Mouse (Mus musculus) liver, embryonic 11.5 days (tissue): Measurements from ENCODE around the gene Dpysl5. TPM values are rescaled to one million over a fixed set of nuclear protein-coding genes. Genes with fewer than 3 reads are reported as not detected.
"Not testable (repeated sequence)": the region's sequence is repeated elsewhere in the genome, so short reads cannot be mapped to it uniquely, and the experiment has no call there.

Experiments used
- ATAC-seq: fragments of 200-750 bp; cut with Nextera tagmentation; replicated peaks from 2 replicates; pipeline ENCODE4 v1.8.0; 2017; ENCODE audit warnings: moderate number of reproducible peaks, mild to moderate bottlenecking, moderate TSS enrichment, moderate library complexity; ENCODE audit not compliant: low FRiP score
- DNase-seq: peaks from one replicate; pipeline ENCODE4 v3.0.0-alpha.2; 2017; ENCODE audit warnings: low spot score
- H3K27ac ChIP-seq: fragments of 300-500 bp; sonication (generic); 2 replicates; pipeline ENCODE4 v1.5.1; 2014; ENCODE audit warnings: mild to moderate bottlenecking, low read depth, low read length, control low read depth
- H3K27me3 ChIP-seq: fragments of 300-500 bp; sonication (generic); replicated peaks from 2 replicates; pipeline ENCODE4 v1.6.1; 2014; ENCODE audit warnings: low read length, mixed read lengths; ENCODE audit not compliant: control insufficient read depth, insufficient read depth
- H3K36me3 ChIP-seq: fragments of 300-500 bp; sonication (generic); 2 replicates; pipeline ENCODE4 v1.6.1; 2014; ENCODE audit warnings: mild to moderate bottlenecking, low read length, moderate library complexity, mixed read lengths; ENCODE audit not compliant: control insufficient read depth, insufficient read depth
- H3K4me1 ChIP-seq: fragments of 300-500 bp; sonication (generic); replicated peaks from 2 replicates; pipeline ENCODE4 v1.6.1; 2014; ENCODE audit warnings: low read length, mixed read lengths; ENCODE audit not compliant: control insufficient read depth, insufficient read depth
- H3K4me2 ChIP-seq: fragments of 300-500 bp; sonication (generic); 2 replicates; pipeline ENCODE4 v1.6.1; 2014; ENCODE audit warnings: mild to moderate bottlenecking, control low read depth, moderate library complexity
- H3K4me3 ChIP-seq: fragments of 300-500 bp; sonication (generic); 2 replicates; pipeline ENCODE4 v1.5.1; 2014; ENCODE audit warnings: low read depth, low read length, control low read depth
- H3K9ac ChIP-seq: fragments of 300-500 bp; sonication (generic); 2 replicates; pipeline ENCODE4 v1.6.1; 2014; ENCODE audit warnings: low read depth, low read length, control low read depth
- H3K9me3 ChIP-seq: fragments of 300-500 bp; sonication (generic); 2 replicates; pipeline ENCODE4 v1.6.1; 2016; ENCODE audit warnings: low read length, inconsistent platforms, mixed read lengths; ENCODE audit not compliant: control insufficient read depth
- WGBS: fragments of 180-500 bp; shearing (Covaris S2); extraction: QIAGEN DNeasy Blood & Tissue Kit; methylation state at CpG from one replicate; pipeline ENCODE4 v1.1.7; 2014; 5-methylcytosine and 5-hydroxymethylcytosine counted together
- polyA plus RNA-seq: library from polyadenylated mRNA; unstranded; fragments of >200 nt; fragmentation: Nextera tagmentation; extraction: Ambion mirVana; gene quantifications from 2 replicates; pipeline ENCODE4 v1.2.1, GENCODE M21; 2014

Gene Dpysl5
- polyA plus RNA-seq, 1 experiment from 2014 or later, result 1.6 TPM

GRCm38 (mm10) chr5:30670091-30670490 lies 41.3 kb upstream of the Dpysl5 start:
- Histone ChIP-seq H3K27ac (no peak overlapping the region), H3K36me3 (peaks cover 54% of the 10 kb centered on the region), H3K4me3 (no peak overlapping the region), H3K9ac (no peak overlapping the region), H3K27me3 (no peaks in the 10 kb centered on the region), H3K4me1 (peaks cover 17% of the 10 kb centered on the region), H3K4me2 (no peak overlapping the region; the same call in 1 of the 2 replicates), H3K9me3 (no peaks in the 10 kb centered on the region)
- ATAC-seq (no peak), DNase-seq (no peak)
- WGBS, result 76% methylated on average over 7 of the region's 7 CpGs

GRCm38 (mm10) chr5:30674001-30674400 lies 37.4 kb upstream of the Dpysl5 start:
- Histone ChIP-seq H3K4me1 (peaks cover 6% of the 10 kb centered on the region), H3K4me2 (peak overlapping the region; percentile 27), H3K9me3 (no peaks in the 10 kb centered on the region), H3K36me3 (peaks cover 50% of the 10 kb centered on the region), H3K4me3 (no peak overlapping the region), H3K9ac (no peak overlapping the region), H3K27ac (no peak overlapping the region), H3K27me3 (no peaks in the 10 kb centered on the region)
- ATAC-seq (no peak), DNase-seq (no peak)
- WGBS, result 78% methylated on average over 7 of the region's 7 CpGs

GRCm38 (mm10) chr5:30676800-30677199 lies 34.6 kb upstream of the Dpysl5 start:
- no peaks in the 10 kb centered on the region for H3K9me3 ChIP-seq

GRCm38 (mm10) chr5:30678069-30678468 lies 33.3 kb upstream of the Dpysl5 start:
- peaks cover 19% of the 10 kb centered on the region for H3K36me3 ChIP-seq
- H3K4me1 ChIP-seq, H3K27me3 ChIP-seq, H3K27ac ChIP-seq, DNase-seq, H3K4me3 ChIP-seq, ATAC-seq, H3K4me2 ChIP-seq, H3K9ac ChIP-seq, H3K9me3 ChIP-seq: not testable (repeated sequence)
- 82% methylated on average over 3 of the region's 3 CpGs for WGBS

More at GRCm38 (mm10) chr5:30676800-30677199, 34.6 kb upstream of the Dpysl5 start:
- peaks cover 31% of the 10 kb centered on the region for H3K36me3 ChIP-seq
- DNase-seq, result no peak
- no peak overlapping the region for H3K9ac ChIP-seq
- peak overlapping the region; percentile 30; the same call in 1 of the 2 replicates for H3K27ac ChIP-seq
- WGBS, result 89% methylated on average over 7 of the region's 7 CpGs
- H3K4me2 ChIP-seq, result no peak overlapping the region
- no peaks in the 10 kb centered on the region for H3K27me3 ChIP-seq
- no peak for ATAC-seq
- H3K4me1 ChIP-seq, result no peaks in the 10 kb centered on the region
- no peak overlapping the region for H3K4me3 ChIP-seq

GRCm38 (mm10) chr5:30678722-30679296 lies 32.6 kb upstream of the Dpysl5 start:
- H3K27ac ChIP-seq, result no peak overlapping the region
- no peaks in the 10 kb centered on the region for H3K27me3 ChIP-seq
- 95% methylated on average over 4 of the region's 4 CpGs for WGBS

GRCm38 (mm10) chr5:30679593-30679992 lies 31.8 kb upstream of the Dpysl5 start:
- ATAC-seq, result no peak

More at GRCm38 (mm10) chr5:30678722-30679296, 32.6 kb upstream of the Dpysl5 start:
- Histone ChIP-seq H3K4me1 (no peaks in the 10 kb centered on the region), H3K4me2 (no peak overlapping the region), H3K9ac (no peak overlapping the region), H3K36me3 (peaks cover 13% of the 10 kb centered on the region), H3K9me3 (no peaks in the 10 kb centered on the region), H3K4me3 (no peak overlapping the region)
- DNase-seq, result no peak
- no peak for ATAC-seq

GRCm38 (mm10) chr5:30681970-30682369 lies 29.4 kb upstream of the Dpysl5 start:
- WGBS, result 85% methylated on average over 5 of the region's 5 CpGs
- Histone ChIP-seq H3K4me1 (no peaks in the 10 kb centered on the region), H3K27me3 (no peaks in the 10 kb centered on the region), H3K36me3 (no peaks in the 10 kb centered on the region), H3K9me3 (no peaks in the 10 kb centered on the region), H3K9ac (no peak overlapping the region), H3K27ac (no peak overlapping the region), H3K4me2 (no peak overlapping the region), H3K4me3 (no peak overlapping the region)
- DNase-seq, result no peak
- ATAC-seq, result no peak

More at GRCm38 (mm10) chr5:30679593-30679992, 31.8 kb upstream of the Dpysl5 start:
- Histone ChIP-seq H3K4me2 (no peak overlapping the region), H3K36me3 (peaks cover 8% of the 10 kb centered on the region), H3K4me3 (no peak overlapping the region), H3K9ac (no peak overlapping the region), H3K4me1 (no peaks in the 10 kb centered on the region), H3K9me3 (no peaks in the 10 kb centered on the region), H3K27ac (no peak overlapping the region), H3K27me3 (no peaks in the 10 kb centered on the region)
- DNase-seq, result no peak
- WGBS, result 66% methylated on average over 5 of the region's 5 CpGs

- Histone ChIP-seq H3K4me1 (no peaks in the 10 kb centered on the region), H3K4me2 (no peak overlapping the region), H3K9ac (no peak overlapping the region), H3K27me3 (no peaks in the 10 kb centered on the region; the same call in 1 of the 2 replicates), H3K36me3 (no peaks in the 10 kb centered on the region), H3K9me3 (no peaks in the 10 kb centered on the region), H3K4me3 (no peak overlapping the region), H3K27ac (no peak overlapping the region)
- ATAC-seq, result no peak
- no peak for DNase-seq
Observed at GRCm38 (mm10) chr5:30682967-30683600, 28.3 kb upstream of the Dpysl5 start.

- no peaks in the 10 kb centered on the region for H3K9me3 ChIP-seq
- no peak overlapping the region for H3K27ac ChIP-seq
- H3K36me3 ChIP-seq, result no peaks in the 10 kb centered on the region
- H3K4me3 ChIP-seq, result no peak overlapping the region
- H3K27me3 ChIP-seq, result no peaks in the 10 kb centered on the region; the same call in 1 of the 2 replicates
- H3K9ac ChIP-seq, result no peak overlapping the region
- no peaks in the 10 kb centered on the region for H3K4me1 ChIP-seq
- DNase-seq (no peak), ATAC-seq (no peak)
- WGBS, result 74% methylated on average over 3 of the region's 3 CpGs
- no peak overlapping the region for H3K4me2 ChIP-seq
Observed at GRCm38 (mm10) chr5:30683993-30684392, 27.4 kb upstream of the Dpysl5 start.
